Mouse (Mus musculus) kidney, postnatal 4 days (tissue): ENCODE data around the gene Gm10024.
"Not testable (repeated sequence)": the region's sequence is repeated elsewhere in the genome, so short reads cannot be mapped to it uniquely, and the experiment has no call there.

Experiments used
- DNase-seq, 2 experiments: peaks; one replicate each; pipeline ENCODE4 v3.0.0; 2021; ENCODE audit warnings: mixed read lengths in 2 of 2

The Gm10024 gene

GRCm38 (mm10) chr10:77711157-77711556 lies at the start of gene Gm10024:
Gm10024 (plus strand) TSS chr10:77711457.
- not testable (repeated sequence) for DNase-seq

- DNase-seq, result peak in 1 of 2 experiments; percentile 43
Observed at GRCm38 (mm10) chr10:77663949-77664665, 47.1 kb upstream of the Gm10024 start.

GRCm38 (mm10) chr10:77666342-77666741 lies 44.9 kb upstream of the Gm10024 start:
- DNase-seq, result no peak

- DNase-seq, result no peak
Observed at GRCm38 (mm10) chr10:77667402-77667801, 43.9 kb upstream of the Gm10024 start.

GRCm38 (mm10) chr10:77670710-77671109 lies 40.5 kb upstream of the Gm10024 start:
- DNase-seq, result no peak

GRCm38 (mm10) chr10:77671519-77671918 lies 39.7 kb upstream of the Gm10024 start:
- DNase-seq, result no peak

- no peak for DNase-seq
Observed at GRCm38 (mm10) chr10:77673765-77674164, 37.5 kb upstream of the Gm10024 start.

- DNase-seq, result no peak
Observed at GRCm38 (mm10) chr10:77677562-77677961, 33.7 kb upstream of the Gm10024 start.

- no peak for DNase-seq
Observed at GRCm38 (mm10) chr10:77682994-77683393, 28.3 kb upstream of the Gm10024 start.

GRCm38 (mm10) chr10:77684181-77684580 lies 27.1 kb upstream of the Gm10024 start:
- DNase-seq, result no peak

GRCm38 (mm10) chr10:77685895-77686664 lies 25.2 kb upstream of the Gm10024 start, which contains the start of gene Tspear:
Tspear (plus strand) TSS chr10:77686569.
- no peak for DNase-seq

GRCm38 (mm10) chr10:77687021-77687420 lies 24.2 kb upstream of the Gm10024 start:
- no peak for DNase-seq

GRCm38 (mm10) chr10:77690356-77690807 lies 20.9 kb upstream of the Gm10024 start, which contains the start of gene Gm19402:
Gm19402 (minus strand) TSS chr10:77690757.
- DNase-seq, result not testable (repeated sequence)

GRCm38 (mm10) chr10:77697133-77697532 lies 14.1 kb upstream of the Gm10024 start, which contains the start of gene Gm9508:
Gm9508 (minus strand) TSS chr10:77697233.
- no peak for DNase-seq

- no peak for DNase-seq
Observed at GRCm38 (mm10) chr10:77706326-77706725, 4.9 kb upstream of the Gm10024 start, which contains the start of gene Gm10272. Gm10272 (plus strand) TSS chr10:77706626.

- DNase-seq, result no peak
Observed at GRCm38 (mm10) chr10:77709831-77710230, 1.4 kb upstream of the Gm10024 start.

- no peak for DNase-seq
Observed at GRCm38 (mm10) chr10:77713734-77714133, 2.5 kb downstream of the Gm10024 start.

- no peak for DNase-seq
Observed at GRCm38 (mm10) chr10:77715507-77715906, 4.2 kb downstream of the Gm10024 start, which contains the start of gene Gm10142. Gm10142 (plus strand) TSS chr10:77715807.

GRCm38 (mm10) chr10:77720299-77720698 lies 9.0 kb downstream of the Gm10024 start, which contains the start of gene Krtap12-1:
Krtap12-1 (plus strand) TSS chr10:77720599.
- DNase-seq, result not testable (repeated sequence)

GRCm38 (mm10) chr10:77724855-77725254 lies 13.6 kb downstream of the Gm10024 start:
- no peak for DNase-seq

GRCm38 (mm10) chr10:77726186-77726585 lies 14.9 kb downstream of the Gm10024 start, which contains the start of gene Gm10100:
Gm10100 (plus strand) TSS chr10:77726486.
- no peak for DNase-seq

- DNase-seq, result no peak
Observed at GRCm38 (mm10) chr10:77728280-77728679, 17.0 kb downstream of the Gm10024 start.

GRCm38 (mm10) chr10:77729241-77729640 lies 18.0 kb downstream of the Gm10024 start:
- DNase-seq, result peak; percentile 11 to 27
